Mouse (Mus musculus): ENCODE data around the gene Ptgr1. TPM values are rescaled to one million over a fixed set of nuclear protein-coding genes. Genes with fewer than 3 reads are reported as not detected.

Ptgr1 gene
- polyA plus RNA-seq, 1 experiment from 2014 or later = 23.8 TPM

- H3K36me3 ChIP-seq (ENCODE audit: control insufficient read depth, insufficient read depth, low read length) = no peaks in the 10 kb centered on the region
- no peak overlapping the region for H3K27ac ChIP-seq (replicated peaks; ENCODE audit: low read depth, low read length)
- no peak for DNase-seq (ENCODE audit: low spot score)
- H3K9me3 ChIP-seq (ENCODE audit: control insufficient read depth, low read length) = no peaks in the 10 kb centered on the region
- peak overlapping the region; percentile 57 for H3K9ac ChIP-seq (ENCODE audit: low read depth, low read length)
- H3K4me1 ChIP-seq (ENCODE audit: control insufficient read depth, insufficient read depth, low read length) = peaks cover 8% of the 10 kb centered on the region
- H3K4me3 ChIP-seq (ENCODE audit: low read depth, low read length) = peak overlapping the region; percentile 57
- H3K4me2 ChIP-seq (ENCODE audit: low read depth, low read length) = peak overlapping the region; percentile 87
- H3K27me3 ChIP-seq (replicated peaks; ENCODE audit: control insufficient read depth, insufficient read depth, low read length) = no peaks in the 10 kb centered on the region
- WGBS = 19% methylated on average over 6 of the region's 6 CpGs
- peak; percentile 6; the same call in 1 of the 2 replicates for ATAC-seq (ENCODE audit: low read depth)
These were observed 42.7 kb downstream of the Ptgr1 start for GRCm38 (mm10) chr4:58944206-58944553.

GRCm38 (mm10) chr4:58943420-58944205, 43.3 kb downstream of the Ptgr1 start, which contains the start of gene Zkscan16:
TSS of gene Zkscan16 (plus strand) at chr4:58943628.
- peak within 1 kb of the TSS; percentile 57 for H3K4me3 ChIP-seq (ENCODE audit: low read depth, low read length)
- peak; percentile 94 for DNase-seq (ENCODE audit: low spot score)

DNA sequence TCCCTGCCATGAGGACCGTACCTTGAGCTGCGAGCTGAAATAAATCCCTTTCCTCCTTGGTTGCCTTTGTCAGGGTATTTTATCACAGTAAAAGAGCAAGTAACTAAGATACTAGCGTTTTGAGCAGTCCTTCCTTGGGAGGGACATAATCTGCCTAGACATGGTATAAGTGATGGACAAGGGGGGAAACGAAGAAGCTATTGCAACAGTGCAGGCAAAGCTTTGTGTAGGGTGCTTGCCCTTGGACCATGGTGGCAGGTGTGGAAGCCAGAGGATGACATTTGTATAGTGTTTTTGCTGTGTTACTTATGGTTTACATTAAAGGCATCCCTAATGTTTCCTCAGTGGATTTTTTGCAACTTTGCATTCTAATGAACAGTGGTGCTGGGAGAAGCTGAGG, 44.0 kb downstream of the Ptgr1 start:
- DNase-seq (ENCODE audit: low spot score) (no peak), ATAC-seq (ENCODE audit: low read depth) (no peak)
- Histone ChIP-seq H3K4me3 (ENCODE audit: low read depth, low read length) (peak overlapping the region; percentile 57), H3K27me3 (replicated peaks; ENCODE audit: control insufficient read depth, insufficient read depth, low read length) (no peaks in the 10 kb centered on the region), H3K9me3 (ENCODE audit: control insufficient read depth, low read length) (no peaks in the 10 kb centered on the region), H3K9ac (ENCODE audit: low read depth, low read length) (peak overlapping the region; percentile 57), H3K4me2 (ENCODE audit: low read depth, low read length) (peak overlapping the region; percentile 87), H3K27ac (replicated peaks; ENCODE audit: low read depth, low read length) (0 out of 2 replicates have a peak overlapping the region, but pooled peaks have one; percentile 29), H3K36me3 (ENCODE audit: control insufficient read depth, insufficient read depth, low read length) (no peaks in the 10 kb centered on the region), H3K4me1 (ENCODE audit: control insufficient read depth, insufficient read depth, low read length) (peaks cover 8% of the 10 kb centered on the region)
- WGBS = 84% methylated on average over 4 of the region's 4 CpGs

More at GRCm38 (mm10) chr4:58943420-58944205, 43.3 kb downstream of the Ptgr1 start, which contains the start of gene Zkscan16:
- Histone ChIP-seq H3K4me1 (ENCODE audit: control insufficient read depth, insufficient read depth, low read length) (peaks cover 8% of the 10 kb centered on the region), H3K9ac (ENCODE audit: low read depth, low read length) (peak within 1 kb of the TSS; percentile 57), H3K4me2 (ENCODE audit: low read depth, low read length) (peak within 1 kb of the TSS; percentile 87), H3K27ac (replicated peaks; ENCODE audit: low read depth, low read length) (0 out of 2 replicates have a peak within 1 kb of the TSS, but pooled peaks have one; percentile 29), H3K36me3 (ENCODE audit: control insufficient read depth, insufficient read depth, low read length) (no peaks in the 10 kb centered on the region), H3K9me3 (ENCODE audit: control insufficient read depth, low read length) (no peaks in the 10 kb centered on the region), H3K27me3 (replicated peaks; ENCODE audit: control insufficient read depth, insufficient read depth, low read length) (no peaks in the 10 kb centered on the region)
- ATAC-seq (ENCODE audit: low read depth) = peak; percentile 92
- WGBS = 3% methylated on average over 50 of the region's 50 CpGs

GRCm38 (mm10) chr4:58941638-58942037, 45.3 kb downstream of the Ptgr1 start:
- Histone ChIP-seq H3K4me3 (ENCODE audit: low read depth, low read length) (no peak overlapping the region), H3K4me1 (ENCODE audit: control insufficient read depth, insufficient read depth, low read length) (peaks cover 8% of the 10 kb centered on the region), H3K9ac (ENCODE audit: low read depth, low read length) (no peak overlapping the region), H3K36me3 (ENCODE audit: control insufficient read depth, insufficient read depth, low read length) (no peaks in the 10 kb centered on the region), H3K4me2 (ENCODE audit: low read depth, low read length) (no peak overlapping the region), H3K9me3 (ENCODE audit: control insufficient read depth, low read length) (no peaks in the 10 kb centered on the region), H3K27me3 (replicated peaks; ENCODE audit: control insufficient read depth, insufficient read depth, low read length) (no peaks in the 10 kb centered on the region), H3K27ac (replicated peaks; ENCODE audit: low read depth, low read length) (no peak overlapping the region)
- no peak for ATAC-seq (ENCODE audit: low read depth)
- no peak for DNase-seq (ENCODE audit: low spot score)

GRCm38 (mm10) chr4:58935846-58936245, 51.1 kb downstream of the Ptgr1 start:
- Histone ChIP-seq H3K4me3 (ENCODE audit: low read depth, low read length) (no peak overlapping the region), H3K36me3 (ENCODE audit: control insufficient read depth, insufficient read depth, low read length) (no peaks in the 10 kb centered on the region), H3K4me2 (ENCODE audit: low read depth, low read length) (no peak overlapping the region), H3K9me3 (ENCODE audit: control insufficient read depth, low read length) (no peaks in the 10 kb centered on the region; the same call in 1 of the 2 replicates), H3K9ac (ENCODE audit: low read depth, low read length) (no peak overlapping the region), H3K27me3 (replicated peaks; ENCODE audit: control insufficient read depth, insufficient read depth, low read length) (no peaks in the 10 kb centered on the region), H3K27ac (replicated peaks; ENCODE audit: low read depth, low read length) (no peak overlapping the region), H3K4me1 (ENCODE audit: control insufficient read depth, insufficient read depth, low read length) (no peaks in the 10 kb centered on the region)
- 57% methylated on average over 3 of the region's 3 CpGs for WGBS
- DNase-seq (ENCODE audit: low spot score) (no peak), ATAC-seq (ENCODE audit: low read depth) (no peak)

DNA sequence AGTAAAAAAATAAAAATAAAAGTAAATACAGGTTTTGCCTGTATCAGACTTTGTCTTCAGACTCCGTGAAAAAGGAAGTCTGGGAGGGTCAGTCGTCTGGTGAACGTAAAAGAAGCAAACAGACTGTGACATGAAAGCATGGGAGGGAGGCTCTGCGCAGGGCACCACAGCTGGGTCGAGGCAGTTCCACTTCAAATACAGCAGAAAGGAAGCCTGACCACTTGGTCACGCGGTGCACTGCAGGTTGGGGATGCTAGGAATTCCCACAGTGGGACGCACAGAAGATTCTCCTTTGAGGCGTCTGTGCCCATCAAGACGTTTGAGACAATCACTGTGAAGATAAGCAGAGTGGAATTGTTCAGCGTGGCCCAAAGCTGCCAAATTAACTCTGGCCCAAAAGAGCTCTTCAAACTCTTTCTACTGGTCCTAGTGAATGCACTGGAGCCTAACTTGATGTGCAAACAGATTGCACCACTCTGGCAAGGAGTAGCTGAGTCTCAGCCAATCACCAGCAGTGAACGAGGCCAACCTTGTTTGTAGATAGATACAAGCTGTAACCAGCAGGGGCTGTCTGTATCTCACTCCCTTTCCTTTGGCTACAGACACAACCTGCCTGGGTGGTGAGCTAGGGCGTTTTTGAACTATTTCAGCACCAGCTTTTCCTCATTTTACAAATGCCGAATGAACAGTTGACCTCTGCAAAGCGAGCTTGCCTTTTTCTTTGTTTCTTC, 52.0 kb downstream of the Ptgr1 start:
- 45% methylated on average over 15 of the region's 15 CpGs for WGBS
- H3K27ac ChIP-seq (replicated peaks; ENCODE audit: low read depth, low read length) = no peak overlapping the region
- H3K9me3 ChIP-seq (ENCODE audit: control insufficient read depth, low read length) = no peaks in the 10 kb centered on the region; the same call in 1 of the 2 replicates
- H3K4me1 ChIP-seq (ENCODE audit: control insufficient read depth, insufficient read depth, low read length) = no peaks in the 10 kb centered on the region
- no peak overlapping the region for H3K9ac ChIP-seq (ENCODE audit: low read depth, low read length)
- ATAC-seq (ENCODE audit: low read depth) (peak; percentile 84), DNase-seq (ENCODE audit: low spot score) (peak; percentile 73)
- no peaks in the 10 kb centered on the region for H3K36me3 ChIP-seq (ENCODE audit: control insufficient read depth, insufficient read depth, low read length)
- H3K4me3 ChIP-seq (ENCODE audit: low read depth, low read length) = no peak overlapping the region
- no peak overlapping the region for H3K4me2 ChIP-seq (ENCODE audit: low read depth, low read length)
- no peaks in the 10 kb centered on the region for H3K27me3 ChIP-seq (replicated peaks; ENCODE audit: control insufficient read depth, insufficient read depth, low read length)

- Histone ChIP-seq H3K4me1 (ENCODE audit: control insufficient read depth, insufficient read depth, low read length) (no peaks in the 10 kb centered on the region), H3K4me3 (ENCODE audit: low read depth, low read length) (no peak overlapping the region), H3K9me3 (ENCODE audit: control insufficient read depth, low read length) (no peaks in the 10 kb centered on the region; the same call in 1 of the 2 replicates), H3K27ac (replicated peaks; ENCODE audit: low read depth, low read length) (no peak overlapping the region), H3K36me3 (ENCODE audit: control insufficient read depth, insufficient read depth, low read length) (no peaks in the 10 kb centered on the region), H3K4me2 (ENCODE audit: low read depth, low read length) (no peak overlapping the region), H3K27me3 (replicated peaks; ENCODE audit: control insufficient read depth, insufficient read depth, low read length) (no peaks in the 10 kb centered on the region), H3K9ac (ENCODE audit: low read depth, low read length) (no peak overlapping the region)
- no peak for DNase-seq (ENCODE audit: low spot score)
- ATAC-seq (ENCODE audit: low read depth) = no peak
- 80% methylated on average over 4 of the region's 4 CpGs for WGBS
These were observed 52.6 kb downstream of the Ptgr1 start for GRCm38 (mm10) chr4:58934308-58934707.

DNA sequence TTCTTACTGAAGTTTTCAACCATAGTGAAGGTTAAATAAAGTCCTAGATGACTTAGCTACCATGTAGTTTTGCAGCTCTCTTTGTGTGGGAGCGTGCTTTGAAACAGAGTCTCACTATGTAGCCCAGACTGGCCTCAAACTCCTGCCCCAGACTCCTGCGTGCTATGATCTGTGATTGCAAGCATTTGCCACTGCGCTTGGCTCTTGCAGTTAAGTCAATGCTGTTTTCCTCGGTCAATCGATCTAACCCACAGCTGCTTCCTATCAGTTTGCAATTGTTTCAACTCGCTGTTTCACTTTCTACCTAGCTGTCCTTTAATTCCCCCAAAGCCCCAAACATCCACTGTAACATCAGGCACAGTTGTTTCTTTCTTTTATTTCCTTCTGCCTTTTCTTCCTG, 54.4 kb downstream of the Ptgr1 start:
- H3K27me3 ChIP-seq (replicated peaks; ENCODE audit: control insufficient read depth, insufficient read depth, low read length) = no peaks in the 10 kb centered on the region
- no peak for DNase-seq (ENCODE audit: low spot score)
- H3K27ac ChIP-seq (replicated peaks; ENCODE audit: low read depth, low read length) = no peak overlapping the region
- no peak overlapping the region for H3K4me3 ChIP-seq (ENCODE audit: low read depth, low read length)
- no peaks in the 10 kb centered on the region; the same call in 1 of the 2 replicates for H3K9me3 ChIP-seq (ENCODE audit: control insufficient read depth, low read length)
- 44% methylated on average over 6 of the region's 6 CpGs for WGBS
- ATAC-seq (ENCODE audit: low read depth) = no peak
- no peak overlapping the region for H3K9ac ChIP-seq (ENCODE audit: low read depth, low read length)
- no peaks in the 10 kb centered on the region for H3K4me1 ChIP-seq (ENCODE audit: control insufficient read depth, insufficient read depth, low read length)
- no peak overlapping the region for H3K4me2 ChIP-seq (ENCODE audit: low read depth, low read length)
- H3K36me3 ChIP-seq (ENCODE audit: control insufficient read depth, insufficient read depth, low read length) = no peaks in the 10 kb centered on the region
